Mouse (Mus musculus): ENCODE measurements around the gene Aprt.

DNA sequence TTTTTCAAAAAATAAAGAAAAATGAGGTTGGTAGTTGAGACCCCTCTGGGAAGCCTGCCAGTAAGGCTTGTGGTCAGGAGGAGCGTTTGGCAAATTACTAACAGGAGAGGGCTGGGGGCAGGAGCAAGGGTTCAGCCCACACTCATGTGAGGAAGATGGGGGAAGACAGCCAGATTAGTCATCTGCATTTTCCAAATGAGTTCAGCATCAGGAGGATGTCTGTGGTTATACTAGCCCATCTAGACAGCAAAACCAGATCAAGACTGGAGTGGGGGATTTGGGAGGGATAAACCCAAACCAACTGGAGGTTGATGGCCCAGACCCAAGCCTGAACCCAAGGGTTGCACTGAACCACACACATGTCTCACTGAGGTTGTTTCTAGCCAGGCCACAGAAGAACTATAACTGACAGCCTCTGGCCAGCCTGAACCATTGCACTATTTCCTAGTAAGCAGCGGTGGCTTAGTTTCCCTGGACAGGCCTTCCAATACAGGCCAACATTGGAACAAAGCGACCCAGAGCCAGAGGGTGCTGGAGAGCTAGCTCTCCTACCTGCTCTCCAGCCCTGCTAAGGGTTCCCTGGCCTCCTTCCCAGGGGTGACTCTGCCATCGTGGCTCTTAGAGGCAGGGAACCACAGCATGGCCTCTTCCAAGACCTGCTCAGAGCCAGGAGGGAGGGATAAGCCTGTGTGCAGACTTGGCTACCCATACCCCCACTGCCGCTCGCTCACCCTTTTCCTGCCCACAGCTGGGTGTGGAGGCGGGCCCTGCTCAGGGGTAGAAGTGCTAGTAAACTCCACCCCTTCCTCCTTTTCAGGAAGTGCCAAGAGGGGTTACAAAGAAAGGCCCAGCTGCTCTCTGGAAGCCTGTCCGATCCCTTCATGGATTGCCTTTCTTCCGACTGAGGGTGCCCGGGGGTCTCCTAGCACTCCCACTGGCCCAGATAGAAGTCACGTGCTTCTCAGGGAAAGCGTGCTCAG, 20.4 kb downstream of the Aprt start:
- no peak for TF ChIP-seq MAX (IDR thresholded peaks at IDR 0.05; ENCODE audit: low read depth)
- TF ChIP-seq E2F4 (IDR thresholded peaks at IDR 0.05; ENCODE audit: insufficient read depth) = no peak

Data from myocyte (in vitro differentiated cells).